Mouse (Mus musculus): ENCODE measurements around the gene Gm10570. TPM values are rescaled to one million over a fixed set of nuclear protein-coding genes. Genes with fewer than 3 reads are reported as not detected.

Gene Gm10570
- total and polyA plus RNA-seq, 3 experiments: not detected

DNA sequence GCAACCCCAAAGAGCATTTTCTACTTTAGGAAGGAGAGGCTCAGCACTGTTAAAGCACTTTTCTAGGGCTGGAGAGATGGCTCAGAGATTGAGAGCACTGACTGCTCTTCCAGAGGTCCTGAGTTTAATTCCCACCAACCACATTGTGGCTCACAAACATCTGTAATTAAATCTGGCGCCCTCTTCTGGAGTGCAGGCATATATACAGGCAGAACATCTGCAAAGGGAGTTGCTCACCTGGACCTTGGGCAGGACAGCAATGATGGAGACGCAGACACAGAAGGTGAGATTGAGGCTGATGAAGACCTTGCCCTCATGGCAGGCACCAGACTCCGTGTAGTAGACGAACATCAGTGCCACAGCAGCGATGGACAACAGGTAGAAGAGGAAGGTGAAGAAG, 48.1 kb downstream of the Gm10570 start:
- Histone ChIP-seq H3K27me3 (ENCODE audit: control insufficient read depth in 1 of 2, insufficient read depth in 2 of 2, low read length in 2 of 2) (no peaks in the 10 kb centered on the region), H3K9me3 (replicated peaks; ENCODE audit: insufficient read depth, low read length) (no peaks in the 10 kb centered on the region), H3K4me3 (ENCODE audit: control insufficient read depth in 1 of 2, insufficient read depth in 1 of 2, low read depth in 2 of 2, low read length in 2 of 2) (no peak overlapping the region), H3K79me2 (ENCODE audit: control insufficient read depth, insufficient read depth, low read length, poor library complexity) (no peaks in the 10 kb centered on the region), H3K36me3 (ENCODE audit: control insufficient read depth in 1 of 2, insufficient read depth in 2 of 2, low read length in 2 of 2) (no peaks in the 10 kb centered on the region), H3K27ac (ENCODE audit: control insufficient read depth, low read depth, low read length) (no peak overlapping the region), H3K9ac (ENCODE audit: control insufficient read depth, low read depth, low read length, poor library complexity, severe bottlenecking) (no peak overlapping the region), H3K4me1 (ENCODE audit: control insufficient read depth in 1 of 2, insufficient read depth in 2 of 2, low read length in 2 of 2) (no peaks in the 10 kb centered on the region)
- peak; percentile 46 for DNase-seq (ENCODE audit: low read depth, low spot score)
- TF ChIP-seq RAD21 (IDR thresholded peaks at IDR 0.05; ENCODE audit: low read depth, low read length) (peak; percentile 17), ZKSCAN1 (IDR thresholded peaks at IDR 0.05; ENCODE audit: low read depth, low read length) (no peak), MXI1 (IDR thresholded peaks at IDR 0.05; ENCODE audit: low read depth, low read length) (no peak), CTCF (IDR thresholded peaks at IDR 0.05 in 2 of 3, conservative IDR thresholded peaks at IDR 0.05 in 1 of 3; ENCODE audit: control insufficient read depth in 1 of 3, insufficient read depth in 1 of 3, low read depth in 2 of 3, low read length in 3 of 3, poor library complexity in 1 of 3, severe bottlenecking in 1 of 3) (peak; percentile 51 to 65 (median 60)), MYC (IDR thresholded peaks at IDR 0.05; ENCODE audit: low read depth, low read length) (no peak), SMC3 (IDR thresholded peaks at IDR 0.05; ENCODE audit: low read depth, low read length) (peak; percentile 63), SIN3A (IDR thresholded peaks at IDR 0.05; ENCODE audit: low read length) (no peak), CHD1 (IDR thresholded peaks at IDR 0.05; ENCODE audit: low read depth, low read length) (no peak)

Other genes starting within 250 kb of the Gm10570 start
- 24.3 and 27.3 TPM in 2 replicates for gene Pef1, start 206.1 kb downstream of the Gm10570 start, total RNA-seq (2012; rRNA removed)
- gene Pef1, start 206.1 kb downstream of the Gm10570 start, polyA plus RNA-seq (2012; ENCODE audit: insufficient read depth in 1 of 2, insufficient read length in 2 of 2, low read depth in 1 of 2, low replicate concordance in 2 of 2, missing spikeins in 1 of 2): 10 to 100 TPM in 1 of 2 experiments, not detected in 1; 49.8 TPM
- gene Hcrtr1, start 169.3 kb downstream of the Gm10570 start, total RNA-seq (2012; rRNA removed): not detected in 2 replicates
- not detected for gene Hcrtr1, start 169.3 kb downstream of the Gm10570 start, polyA plus RNA-seq (2012; ENCODE audit: insufficient read depth in 1 of 2, insufficient read length in 2 of 2, low read depth in 1 of 2, low replicate concordance in 2 of 2, missing spikeins in 1 of 2)
- 6.1 and 6.2 TPM in 2 replicates for gene Tinagl1, start 133.6 kb downstream of the Gm10570 start, total RNA-seq (2012; rRNA removed)
- gene Tinagl1, start 133.6 kb downstream of the Gm10570 start, polyA plus RNA-seq (2012; ENCODE audit: insufficient read depth in 1 of 2, insufficient read length in 2 of 2, low read depth in 1 of 2, low replicate concordance in 2 of 2, missing spikeins in 1 of 2): 10 to 100 TPM in 1 of 2 experiments, not detected in 1; 21.9 TPM
- not detected in 2 replicates for gene Gm853, start 86.3 kb downstream of the Gm10570 start, total RNA-seq (2012; rRNA removed)
- under 1 TPM in 1 of 2 experiments, not detected in 1; 0.04 TPM for gene Gm853, start 86.3 kb downstream of the Gm10570 start, polyA plus RNA-seq (2012; ENCODE audit: insufficient read depth in 1 of 2, insufficient read length in 2 of 2, low read depth in 1 of 2, low replicate concordance in 2 of 2, missing spikeins in 1 of 2)
- not detected in 2 replicates for gene Serinc2, start 29.5 kb downstream of the Gm10570 start, total RNA-seq (2012; rRNA removed)
- under 1 TPM in 1 of 2 experiments, not detected in 1; 0.21 TPM for gene Serinc2, start 29.5 kb downstream of the Gm10570 start, polyA plus RNA-seq (2012; ENCODE audit: insufficient read depth in 1 of 2, insufficient read length in 2 of 2, low read depth in 1 of 2, low replicate concordance in 2 of 2, missing spikeins in 1 of 2)
- not detected in 2 replicates for gene Fabp3, start 79 bp downstream of the Gm10570 start, total RNA-seq (2012; rRNA removed)
- gene Fabp3, start 79 bp downstream of the Gm10570 start, polyA plus RNA-seq (2012; ENCODE audit: insufficient read depth in 1 of 2, insufficient read length in 2 of 2, low read depth in 1 of 2, low replicate concordance in 2 of 2, missing spikeins in 1 of 2): under 1 TPM in 1 of 2 experiments, not detected in 1; 0.60 TPM
- 35.8 and 43.7 TPM in 2 replicates for gene Zcchc17, start 51.3 kb upstream of the Gm10570 start, total RNA-seq (2012; rRNA removed)
- 10 to 100 TPM in 1 of 2 experiments, not detected in 1; 62.5 TPM for gene Zcchc17, start 51.3 kb upstream of the Gm10570 start, polyA plus RNA-seq (2012; ENCODE audit: insufficient read depth in 1 of 2, insufficient read length in 2 of 2, low read depth in 1 of 2, low replicate concordance in 2 of 2, missing spikeins in 1 of 2)
- gene Snrnp40, start 51.5 kb upstream of the Gm10570 start, total RNA-seq (2012; rRNA removed): 127 and 133 TPM in 2 replicates
- gene Snrnp40, start 51.5 kb upstream of the Gm10570 start, polyA plus RNA-seq (2012; ENCODE audit: insufficient read depth in 1 of 2, insufficient read length in 2 of 2, low read depth in 1 of 2, low replicate concordance in 2 of 2, missing spikeins in 1 of 2): 100 to 1,000 TPM; 151 to 371 TPM

All from MEL (cell line).